Mouse (Mus musculus): ENCODE results near the gene Rpl18. TPM values are rescaled to one million over a fixed set of nuclear protein-coding genes. Genes with fewer than 3 reads are reported as not detected.

Gene Rpl18
- polyA plus RNA-seq (2012; rRNA removed): 985 and 996 TPM in 2 replicates

GRCm38 (mm10) chr7:45715090-45715708 lies at the start of gene Rpl18:
Rpl18 (plus strand) TSS chr7:45715457.

GRCm38 (mm10) chr7:45666161-45666560 lies 49.1 kb upstream of the Rpl18 start, which contains the start of gene Fut2:
Fut2 (minus strand) TSS chr7:45666394.

DNA sequence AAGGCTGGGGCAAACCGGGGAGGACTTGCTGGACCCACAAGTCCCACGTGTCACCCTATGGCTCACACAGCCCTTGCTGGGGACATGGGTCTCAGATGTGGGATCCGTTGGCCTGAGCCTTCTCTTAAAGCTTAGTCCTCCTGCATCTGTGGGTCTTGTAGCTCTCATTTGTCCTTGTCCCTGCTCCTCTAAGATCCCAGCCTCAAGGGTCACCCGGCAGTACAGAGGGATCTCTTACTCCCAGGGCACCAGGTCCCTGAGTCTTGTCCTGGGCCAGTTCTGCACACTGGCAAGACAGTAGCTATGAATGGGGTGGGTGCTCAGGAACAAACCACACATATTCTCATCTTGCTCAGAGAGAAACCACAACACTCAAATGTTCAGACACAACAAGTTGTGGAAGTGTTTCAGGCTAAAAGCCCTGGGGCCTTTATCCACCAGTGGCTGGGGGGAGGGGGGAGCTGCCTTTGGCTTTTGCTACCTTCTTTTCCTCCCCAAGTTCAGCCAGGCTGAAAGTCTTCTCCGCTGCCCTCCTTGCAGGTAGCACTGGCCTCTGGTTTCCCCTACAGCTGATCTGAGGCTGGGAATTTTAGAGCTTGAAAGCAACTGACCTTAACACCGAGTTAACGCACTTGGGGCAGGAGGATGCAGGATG lies 31.7 kb upstream of the Rpl18 start, which contains the start of gene Ntn5:
Ntn5 (plus strand) TSS at position 627 of the 655 bp plus-strand sequence.

DNA sequence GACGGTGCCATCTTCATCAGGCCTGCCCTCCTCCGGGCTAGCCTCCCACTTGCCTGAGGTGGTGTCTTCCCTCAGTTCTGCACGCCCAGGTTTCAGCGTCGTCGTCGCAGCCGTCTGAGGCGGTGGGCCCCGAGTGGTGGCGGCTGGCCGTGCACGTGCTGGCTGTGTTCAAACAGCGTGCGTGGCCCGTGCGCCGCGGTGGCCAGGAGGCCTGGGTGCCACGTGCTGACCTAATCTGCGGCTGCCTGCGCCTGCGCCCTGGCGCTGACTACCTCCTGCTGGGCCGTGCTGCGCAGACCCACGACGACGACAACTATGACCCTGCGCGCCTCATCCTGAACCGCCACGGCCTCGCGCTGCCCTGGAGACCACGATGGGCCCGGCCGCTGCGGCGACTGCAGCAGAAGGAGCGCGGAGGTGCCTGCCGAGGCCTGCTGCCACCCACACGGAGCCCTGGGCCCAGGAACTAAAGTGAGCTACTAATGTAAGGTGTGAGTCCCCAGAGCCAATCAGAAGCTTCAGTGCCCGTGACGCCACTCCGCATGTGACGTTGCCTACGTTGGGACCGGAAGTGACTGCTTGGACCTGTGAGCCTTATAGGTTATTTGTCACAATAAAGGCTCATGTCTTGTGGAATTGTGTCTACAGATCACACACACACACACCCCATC lies 21.2 kb upstream of the Rpl18 start, which contains the start of gene Sec1:
Sec1 (minus strand) TSS at position 482 of the 671 bp plus-strand sequence.

DNA sequence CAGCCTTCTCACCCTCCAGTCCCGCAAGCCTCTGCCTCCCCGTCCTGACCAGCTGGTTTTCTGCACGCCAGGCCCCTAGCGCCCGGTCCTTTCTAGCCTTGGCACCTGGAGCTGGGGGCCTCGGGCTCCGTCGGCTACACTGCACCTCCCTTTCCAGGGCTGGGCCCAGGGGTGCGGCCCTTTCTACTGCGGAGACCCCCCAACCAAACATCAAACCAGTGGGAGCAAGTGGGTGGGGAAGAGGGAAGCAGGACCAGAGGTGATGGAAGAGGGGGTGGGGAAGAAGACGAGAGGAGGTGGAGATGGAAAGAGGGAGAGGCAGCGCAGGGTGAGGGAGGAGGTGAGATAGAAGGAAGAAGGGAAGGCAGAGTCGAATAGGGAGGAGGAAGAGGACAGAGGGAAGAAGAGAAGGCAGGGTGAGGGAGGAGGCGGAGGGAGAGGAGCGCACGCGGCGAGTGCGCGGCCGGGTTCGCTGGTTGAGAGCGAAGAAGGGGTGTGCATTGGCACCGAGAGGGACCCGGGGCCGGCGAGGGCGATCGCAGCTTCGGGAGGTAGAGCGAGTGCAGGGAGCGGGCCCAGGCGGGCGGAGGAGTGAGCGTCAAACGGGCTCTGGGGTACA lies 15.6 kb upstream of the Rpl18 start, which contains the start of gene Car11:
Car11 (plus strand) TSS at position 321 of the 619 bp plus-strand sequence.

DNA sequence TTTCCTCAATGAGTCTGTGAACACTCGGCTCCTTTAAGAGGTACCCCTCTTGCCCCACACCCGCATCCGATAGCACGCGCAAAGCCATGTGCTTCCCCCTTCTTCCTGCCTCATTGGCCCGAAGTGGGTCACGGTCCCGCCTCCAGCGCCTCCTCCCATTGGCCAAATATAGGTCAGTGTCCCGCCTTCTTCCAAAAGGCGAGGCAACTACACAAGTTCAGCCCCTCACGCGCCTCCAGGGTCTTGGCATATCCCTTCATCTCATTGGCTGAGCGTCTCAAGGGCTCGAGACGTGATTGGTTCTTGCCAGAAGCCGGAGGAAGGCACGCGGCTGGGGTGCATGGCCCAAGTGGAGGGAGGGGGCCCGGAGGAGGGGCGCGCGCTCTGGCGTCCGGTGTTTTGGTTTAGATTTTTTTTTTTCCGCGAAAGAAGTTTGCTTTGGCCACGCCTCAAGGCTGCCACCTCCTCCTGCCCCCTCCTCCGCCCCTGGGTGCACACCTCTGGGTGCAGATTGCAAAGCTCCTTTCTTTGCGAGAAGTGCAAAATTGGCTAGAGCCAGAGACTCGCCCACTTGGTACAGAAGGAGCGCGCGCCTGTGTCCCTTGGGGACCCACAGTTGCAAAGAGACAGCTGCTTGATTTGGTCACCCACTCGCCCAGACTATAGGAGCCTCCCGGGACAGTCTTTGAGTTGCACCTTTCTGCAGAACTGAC lies 10.4 kb upstream of the Rpl18 start, which contains the start of gene Dbp:
Dbp (plus strand) TSS at position 359 of the 713 bp plus-strand sequence.

GRCm38 (mm10) chr7:45717918-45718297 lies 2.7 kb downstream of the Rpl18 start, which contains the start of gene Sphk2:
Sphk2 (minus strand) TSS chr7:45718002.

GRCm38 (mm10) chr7:45720413-45721233 lies 5.4 kb downstream of the Rpl18 start, which contains the start of gene Fam83e:
Fam83e (plus strand) TSS chr7:45721212.

DNA sequence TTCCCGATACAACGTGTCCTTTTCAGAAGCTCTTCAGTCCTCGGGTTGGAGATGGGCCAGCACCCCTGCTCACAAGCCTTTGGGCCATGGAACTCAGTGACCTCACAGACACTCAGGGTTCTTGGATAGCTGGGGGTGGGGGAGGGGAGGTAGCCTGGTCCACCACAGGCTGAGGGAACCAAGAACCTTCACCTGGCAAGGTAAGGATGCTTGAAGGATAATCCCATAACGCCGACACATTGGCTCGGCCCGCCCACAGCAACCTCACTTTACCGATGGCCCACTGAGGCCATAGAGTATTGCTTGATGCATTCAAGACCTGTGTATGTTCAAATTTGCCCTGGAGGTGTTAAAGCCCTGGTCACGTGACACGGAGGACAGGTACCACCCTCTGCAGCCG lies 10.5 kb downstream of the Rpl18 start, which contains the start of gene Spaca4:
Spaca4 (minus strand) TSS at position 101 of the 400 bp plus-strand sequence.

Other genes starting within 250 kb of the Rpl18 start
- 196 and 200 TPM in 2 replicates for gene Bax, start 248.6 kb upstream of the Rpl18 start, polyA plus RNA-seq (2012; rRNA removed)
- gene Tulp2, start 233.6 kb upstream of the Rpl18 start, polyA plus RNA-seq (2012; rRNA removed): 0.12 and 0.45 TPM in 2 replicates
- gene Gm45808, start 228.6 kb upstream of the Rpl18 start, polyA plus RNA-seq (2012; rRNA removed): 0.16 TPM in 1 of 2 replicates, not detected in the other
- gene Dhdh, start 226.7 kb upstream of the Rpl18 start, polyA plus RNA-seq (2012; rRNA removed): 2.2 and 2.7 TPM in 2 replicates
- 104 and 148 TPM in 2 replicates for gene Nucb1, start 205.1 kb upstream of the Rpl18 start, polyA plus RNA-seq (2012; rRNA removed)
- 15.9 and 19.8 TPM in 2 replicates for gene Ppp1r15a, start 189.2 kb upstream of the Rpl18 start, polyA plus RNA-seq (2012; rRNA removed)
- 3.1 and 9.6 TPM in 2 replicates for gene Plekha4, start 189.1 kb upstream of the Rpl18 start, polyA plus RNA-seq (2012; rRNA removed)
- gene Hsd17b14, start 160.6 kb upstream of the Rpl18 start, polyA plus RNA-seq (2012; rRNA removed): 0.33 and 0.73 TPM in 2 replicates
- gene Bcat2, start 145.3 kb upstream of the Rpl18 start, polyA plus RNA-seq (2012; rRNA removed): 31.0 and 38.8 TPM in 2 replicates
- gene Fgf21, start 100.0 kb upstream of the Rpl18 start, polyA plus RNA-seq (2012; rRNA removed): 0.23 TPM in 1 of 2 replicates, not detected in the other
- gene Fut1, start 98.2 kb upstream of the Rpl18 start, polyA plus RNA-seq (2012; rRNA removed): 0.02 and 0.43 TPM in 2 replicates
- 0.14 and 0.28 TPM in 2 replicates for gene Izumo1, start 93.6 kb upstream of the Rpl18 start, polyA plus RNA-seq (2012; rRNA removed)
- gene Rasip1, start 88.0 kb upstream of the Rpl18 start, polyA plus RNA-seq (2012; rRNA removed): 12.3 and 14.3 TPM in 2 replicates
- gene Mamstr, start 75.5 kb upstream of the Rpl18 start, polyA plus RNA-seq (2012; rRNA removed): 3.5 and 7.4 TPM in 2 replicates
- 0.06 and 0.24 TPM in 2 replicates for gene Fut2, start 49.1 kb upstream of the Rpl18 start, polyA plus RNA-seq (2012; rRNA removed)
- gene Ntn5, start 31.4 kb upstream of the Rpl18 start, polyA plus RNA-seq (2012; rRNA removed): 2.0 and 3.1 TPM in 2 replicates
- gene Sec1, start 21.1 kb upstream of the Rpl18 start, polyA plus RNA-seq (2012; rRNA removed): 0.95 and 2.1 TPM in 2 replicates
- 92.3 and 104 TPM in 2 replicates for gene Car11, start 15.6 kb upstream of the Rpl18 start, polyA plus RNA-seq (2012; rRNA removed)
- gene Dbp, start 10.4 kb upstream of the Rpl18 start, polyA plus RNA-seq (2012; rRNA removed): 9.3 and 11.5 TPM in 2 replicates
- 29.4 and 30.0 TPM in 2 replicates for gene Sphk2, start 2.5 kb downstream of the Rpl18 start, polyA plus RNA-seq (2012; rRNA removed)
- gene Fam83e, start 5.8 kb downstream of the Rpl18 start, polyA plus RNA-seq (2012; rRNA removed): 0.60 and 0.77 TPM in 2 replicates
- not detected in 2 replicates for gene Spaca4, start 10.4 kb downstream of the Rpl18 start, polyA plus RNA-seq (2012; rRNA removed)
- 250 and 252 TPM in 2 replicates for gene Lmtk3, start 68.3 kb downstream of the Rpl18 start, polyA plus RNA-seq (2012; rRNA removed)
- gene Sult2b1, start 69.2 kb downstream of the Rpl18 start, polyA plus RNA-seq (2012; rRNA removed): 1.2 and 2.1 TPM in 2 replicates
- 230 and 274 TPM in 2 replicates for gene Cyth2, start 99.1 kb downstream of the Rpl18 start, polyA plus RNA-seq (2012; rRNA removed)
- gene Kcnj14, start 109.3 kb downstream of the Rpl18 start, polyA plus RNA-seq (2012; rRNA removed): 0.96 and 1.5 TPM in 2 replicates
- gene Grwd1, start 115.5 kb downstream of the Rpl18 start, polyA plus RNA-seq (2012; rRNA removed): 20.9 and 23.6 TPM in 2 replicates
- 157 and 187 TPM in 2 replicates for gene Kdelr1, start 157.3 kb downstream of the Rpl18 start, polyA plus RNA-seq (2012; rRNA removed)
- 12.8 and 18.8 TPM in 2 replicates for gene Grin2d, start 162.9 kb downstream of the Rpl18 start, polyA plus RNA-seq (2012; rRNA removed)
- 0.14 and 0.59 TPM in 2 replicates for gene Syngr4, start 181.3 kb downstream of the Rpl18 start, polyA plus RNA-seq (2012; rRNA removed)
- gene Tmem143, start 181.5 kb downstream of the Rpl18 start, polyA plus RNA-seq (2012; rRNA removed): 16.2 and 16.5 TPM in 2 replicates
- gene Emp3, start 205.9 kb downstream of the Rpl18 start, polyA plus RNA-seq (2012; rRNA removed): 25.6 and 55.8 TPM in 2 replicates
- gene Ccdc114, start 208.6 kb downstream of the Rpl18 start, polyA plus RNA-seq (2012; rRNA removed): 6.0 and 7.2 TPM in 2 replicates

Data from central nervous system, embryonic 14 days (tissue).